Mouse (Mus musculus) cerebellum, postnatal 36 days (tissue): ENCODE measurements at regions not wholly inside any gene's neighbourhood (a gene's known extent, or its start where the extent isn't known, plus 50 kb on each side); places are given as distances from the start of the nearest gene placed in this dataset.
A peak's percentile ranks its signal among the peaks of the same experiment; 100 is the strongest.

Experiments used
- DNase-seq, 2 experiments: peaks; one replicate each; pipeline ENCODE4 v3.0.0; 2021 to 2022; ENCODE audit warnings: mixed read lengths in 2 of 2

GRCm38 (mm10) chr16:15052389-15052923, 146.1 kb downstream of the Efcab1 start:
- no peak for DNase-seq

DNA sequence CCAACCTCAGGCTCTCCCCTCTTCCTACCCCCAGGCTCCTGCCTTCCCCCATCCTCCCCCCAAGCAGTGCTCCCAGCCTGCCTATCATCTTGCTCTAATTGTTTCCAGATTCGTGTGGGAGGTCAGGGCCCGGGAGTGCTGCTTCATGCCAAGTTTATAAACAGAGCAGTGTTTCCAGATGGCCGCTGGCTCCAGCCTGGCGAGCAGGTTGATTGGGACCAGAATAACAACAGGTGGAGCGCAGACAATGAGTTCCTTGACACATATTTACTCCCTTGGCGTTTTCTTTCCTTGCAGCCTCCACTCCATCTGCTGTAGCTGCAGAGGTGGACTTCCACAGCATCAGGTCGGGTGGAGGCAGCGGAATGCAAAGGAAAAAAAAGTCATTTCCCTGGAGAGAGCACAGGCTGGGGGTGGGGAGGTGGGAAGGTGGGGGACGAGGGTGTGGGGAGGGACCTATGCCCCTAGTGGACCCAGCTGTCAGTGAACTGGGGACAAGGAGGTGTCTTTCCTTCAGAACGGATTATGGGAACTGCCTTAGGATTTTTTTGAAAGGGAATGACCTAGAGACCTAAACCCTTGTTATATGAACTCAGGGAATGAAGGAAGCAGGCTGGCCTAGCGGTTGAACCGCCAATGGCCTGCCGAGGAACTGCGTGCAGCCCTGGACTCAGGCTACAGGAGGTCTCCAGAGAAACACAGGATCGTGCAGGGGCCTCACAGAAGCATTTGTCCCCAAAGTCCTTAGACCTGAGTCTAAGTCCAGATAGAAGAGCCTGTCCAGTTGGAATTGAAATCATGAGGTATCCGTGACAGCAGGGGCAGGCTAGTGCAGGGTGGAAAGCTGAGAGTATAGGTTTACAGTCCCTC, 146.8 kb downstream of the Efcab1 start:
- peak; percentile 29 to 56 for DNase-seq

DNA sequence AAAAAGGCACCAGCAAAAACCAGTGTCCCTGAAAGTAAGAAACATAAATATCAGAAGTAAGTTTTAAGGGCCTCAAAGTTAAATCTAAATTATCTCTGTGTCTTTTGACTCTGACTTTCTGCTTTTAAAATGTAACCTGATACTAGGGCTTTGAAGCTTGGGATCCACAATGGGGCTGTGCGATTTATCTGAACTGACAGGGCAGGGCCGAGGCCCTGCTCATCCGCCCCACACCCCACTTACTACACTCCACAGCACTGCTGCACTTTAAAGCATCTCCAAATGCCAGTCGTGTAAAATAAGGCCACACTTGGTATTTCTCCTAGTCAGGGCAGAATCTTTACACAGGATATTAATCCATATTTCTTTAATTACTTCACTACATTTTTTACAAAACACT, 147.4 kb downstream of the Efcab1 start:
- DNase-seq = no peak

GRCm38 (mm10) chr16:15054306-15055001, 148.0 kb downstream of the Efcab1 start:
- DNase-seq = no peak

- no peak for DNase-seq
These were observed 149.3 kb downstream of the Efcab1 start for GRCm38 (mm10) chr16:15055697-15056096.

DNA sequence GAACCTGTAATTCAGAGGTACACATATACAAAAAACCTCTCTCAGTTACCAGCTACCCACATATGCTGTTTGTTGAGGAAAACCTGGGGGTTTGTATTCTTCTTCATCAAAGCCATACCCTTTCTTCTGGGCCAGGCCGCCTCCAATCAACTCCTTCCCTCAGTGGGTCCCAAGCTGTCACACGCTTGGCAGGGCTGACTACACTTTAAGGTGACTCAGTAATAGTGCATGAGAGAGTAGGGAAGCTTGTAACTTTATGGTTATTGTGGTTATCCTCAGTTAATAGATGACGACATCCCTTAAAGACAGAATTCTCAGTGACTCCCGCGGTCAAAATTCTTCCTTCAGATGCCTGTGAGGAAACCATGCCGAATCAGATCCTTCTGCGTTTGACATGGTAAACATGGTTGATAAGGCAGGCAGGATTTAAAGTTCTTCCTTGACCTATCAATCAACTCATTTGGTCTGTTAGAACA, 164.1 kb downstream of the Efcab1 start:
- DNase-seq = no peak

DNA sequence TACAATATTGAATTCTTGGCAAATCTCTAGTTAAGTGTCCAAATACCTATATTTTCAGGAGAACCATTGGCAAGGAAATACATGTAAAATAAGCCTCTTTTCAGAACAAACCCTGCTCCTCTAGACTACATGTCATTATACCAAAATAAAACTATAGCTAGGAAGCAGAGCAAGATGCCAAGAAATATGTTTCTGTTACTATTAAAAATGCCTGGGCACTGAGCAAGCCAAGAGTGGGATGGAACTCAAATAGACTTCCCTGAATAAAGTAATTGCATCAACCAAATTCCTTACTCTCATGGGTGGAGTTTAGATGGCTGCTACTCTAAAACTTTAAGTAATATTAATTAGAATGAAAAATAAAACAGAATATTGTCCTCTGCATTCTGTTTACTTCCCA, 168.0 kb downstream of the Efcab1 start:
- DNase-seq = no peak

GRCm38 (mm10) chr16:15083692-15084091, 177.3 kb downstream of the Efcab1 start:
- DNase-seq = no peak

DNA sequence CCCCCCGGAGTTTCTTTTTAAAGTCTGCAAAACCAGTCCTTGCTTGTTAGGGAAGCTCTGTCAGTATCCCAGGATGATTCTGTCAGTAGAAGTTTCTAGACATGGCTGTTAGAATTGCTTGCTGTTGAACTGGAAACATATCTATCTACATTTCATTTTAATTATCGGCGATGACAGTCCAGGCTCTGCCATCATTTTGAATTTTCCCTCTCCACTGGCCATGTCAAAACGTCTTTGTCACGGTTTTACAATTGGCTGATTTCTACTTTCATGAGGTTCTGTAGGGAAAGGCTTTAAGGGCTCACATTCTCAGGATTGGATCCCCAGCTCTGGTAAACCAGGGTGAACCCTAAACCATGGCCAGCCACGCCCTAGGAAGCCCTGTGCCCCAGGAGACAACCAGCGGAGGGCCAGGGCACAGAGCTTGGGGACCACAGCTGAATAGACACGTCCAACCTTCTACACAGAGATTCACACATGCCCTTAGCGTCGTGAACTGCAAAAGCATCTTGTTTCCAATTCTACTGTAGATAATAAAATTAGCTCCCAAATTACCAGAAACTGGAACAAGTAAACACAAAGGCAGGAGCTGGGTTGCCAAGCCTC, 177.8 kb downstream of the Efcab1 start:
- DNase-seq = no peak

DNA sequence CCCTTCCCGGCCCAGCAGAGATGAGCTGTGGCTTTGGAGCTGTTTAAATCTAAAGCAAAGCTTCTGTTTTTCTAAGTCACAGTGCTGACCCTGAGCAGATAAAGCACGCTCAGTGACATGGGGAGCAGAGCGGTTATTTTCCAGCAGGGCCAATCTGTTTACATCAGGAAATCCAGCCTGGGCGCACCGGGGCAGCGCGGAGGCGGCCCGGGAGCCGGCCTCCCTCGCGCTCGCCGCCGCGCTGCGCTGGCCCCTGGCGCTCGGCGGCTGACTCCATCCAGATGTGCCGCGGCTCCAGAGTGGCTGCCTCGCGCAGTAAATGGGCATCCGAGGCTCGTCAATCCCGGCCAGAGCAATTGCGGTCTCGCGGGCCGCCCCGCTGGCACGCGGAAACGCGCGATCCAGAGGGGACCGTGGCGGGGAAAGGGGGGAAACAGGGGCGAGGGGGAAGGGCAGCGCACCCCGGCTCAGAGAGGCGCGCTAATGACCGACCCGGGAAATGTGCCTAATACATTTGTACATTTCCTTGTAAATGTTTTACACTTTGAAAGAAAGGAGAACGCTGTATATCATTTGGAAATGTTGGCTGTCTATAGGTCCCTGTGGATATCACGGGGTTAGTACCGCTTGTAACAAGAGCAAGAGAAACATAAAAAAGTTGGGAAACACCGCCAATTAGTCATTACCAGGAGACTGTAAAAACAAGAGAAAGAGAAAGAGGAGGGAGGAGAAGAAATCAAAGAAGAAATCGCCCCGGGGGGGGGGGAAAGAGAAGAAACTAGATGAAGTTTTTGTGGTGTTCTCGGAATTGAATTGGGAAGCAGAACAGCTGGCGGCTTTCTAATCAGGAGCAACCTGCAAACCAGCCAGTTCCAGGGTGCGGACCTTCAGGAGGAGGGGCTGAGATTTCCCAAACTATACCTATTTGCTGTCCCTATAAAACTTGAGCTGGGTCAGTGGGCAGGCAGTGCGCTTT, 178.6 kb downstream of the Efcab1 start:
- no peak for DNase-seq

DNA sequence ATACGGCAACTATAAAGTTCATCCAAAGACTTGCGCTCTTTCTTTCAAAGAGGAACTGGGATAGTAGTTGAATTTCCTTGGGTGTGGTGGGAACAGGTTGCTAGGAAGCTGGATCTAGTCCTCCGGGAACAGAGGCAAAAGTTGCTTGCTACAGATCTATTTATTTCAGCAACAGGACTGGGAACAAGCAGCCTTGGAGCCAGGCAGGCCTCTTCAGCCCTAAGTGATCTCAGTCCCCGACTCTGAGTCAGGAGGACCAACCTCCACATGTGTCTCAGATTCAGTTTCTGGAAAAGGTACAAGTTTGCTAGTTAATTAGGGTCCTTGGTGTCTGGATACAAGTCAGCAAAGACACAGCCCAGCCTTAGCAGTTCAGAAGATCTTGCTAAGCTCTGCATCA, 180.2 kb downstream of the Efcab1 start:
- no peak for DNase-seq

DNA sequence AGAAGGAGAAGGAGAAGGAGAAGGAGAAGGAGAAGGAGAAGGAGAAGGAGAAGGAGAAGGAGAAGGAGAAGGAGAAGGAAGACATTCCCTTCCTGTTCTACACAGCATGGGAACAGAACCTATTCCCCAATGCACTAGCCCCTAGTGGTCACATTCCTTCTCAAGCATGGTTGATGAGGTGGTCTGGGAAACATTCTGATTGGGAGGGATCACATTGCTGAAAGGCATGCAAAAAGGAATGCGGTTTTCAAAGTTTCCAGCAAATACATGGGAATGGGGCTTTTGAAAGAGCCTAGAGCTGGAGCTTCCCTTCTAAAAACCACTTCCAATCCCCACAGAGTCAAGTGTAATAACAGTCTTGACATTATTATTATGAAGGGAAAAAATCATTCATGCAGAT, 197.5 kb downstream of the Efcab1 start:
- DNase-seq = no peak

DNA sequence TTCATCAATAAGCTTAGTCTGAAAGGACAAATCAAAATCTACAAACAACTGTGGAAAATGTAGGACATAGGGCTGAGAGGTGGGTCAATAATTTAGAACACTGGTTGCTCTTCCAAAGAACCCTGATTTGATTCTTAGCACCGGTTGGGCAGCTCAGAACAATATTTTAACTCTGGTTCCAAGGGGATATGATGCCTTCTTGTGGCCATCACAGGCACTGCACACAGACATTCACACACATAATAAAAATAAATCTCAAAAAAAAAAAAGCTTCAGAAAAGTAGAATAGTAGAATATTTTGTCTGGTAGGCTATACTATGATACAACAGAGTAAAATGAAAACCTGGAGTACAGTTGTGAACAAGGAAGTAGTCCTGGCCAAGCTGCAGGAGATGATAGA, 200.8 kb downstream of the Efcab1 start:
- DNase-seq = no peak

- no peak for DNase-seq
These were observed 204.1 kb upstream of the Gm21897 start for GRCm38 (mm10) chr16:15113131-15113530.

DNA sequence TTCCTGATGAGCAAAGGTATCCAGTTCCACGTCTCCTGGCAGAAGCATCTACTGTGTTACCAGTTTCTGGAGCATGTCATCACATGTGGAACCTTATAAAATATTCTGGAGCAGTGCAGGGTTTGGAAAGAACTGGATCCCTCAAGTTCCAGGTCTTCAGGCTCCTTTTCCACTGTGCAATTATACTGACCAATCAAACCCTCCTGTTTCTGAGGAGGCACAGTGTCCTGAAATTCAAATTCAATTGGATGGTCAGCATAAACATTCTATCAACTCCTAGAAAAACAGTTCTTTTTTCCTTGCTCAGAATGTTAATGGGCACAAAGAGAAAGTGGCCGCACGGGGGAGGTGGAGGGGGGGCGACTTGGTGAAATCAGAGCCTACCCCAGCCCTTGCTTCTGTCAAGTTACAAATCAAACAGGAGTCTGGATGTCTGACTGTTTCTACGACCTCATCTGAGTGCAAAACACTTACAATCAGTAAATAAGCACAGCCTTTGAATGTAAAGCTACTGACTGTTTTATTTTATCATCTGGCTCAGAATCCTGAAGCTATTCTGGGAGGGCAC, 203.2 kb upstream of the Gm21897 start:
- DNase-seq = no peak

DNA sequence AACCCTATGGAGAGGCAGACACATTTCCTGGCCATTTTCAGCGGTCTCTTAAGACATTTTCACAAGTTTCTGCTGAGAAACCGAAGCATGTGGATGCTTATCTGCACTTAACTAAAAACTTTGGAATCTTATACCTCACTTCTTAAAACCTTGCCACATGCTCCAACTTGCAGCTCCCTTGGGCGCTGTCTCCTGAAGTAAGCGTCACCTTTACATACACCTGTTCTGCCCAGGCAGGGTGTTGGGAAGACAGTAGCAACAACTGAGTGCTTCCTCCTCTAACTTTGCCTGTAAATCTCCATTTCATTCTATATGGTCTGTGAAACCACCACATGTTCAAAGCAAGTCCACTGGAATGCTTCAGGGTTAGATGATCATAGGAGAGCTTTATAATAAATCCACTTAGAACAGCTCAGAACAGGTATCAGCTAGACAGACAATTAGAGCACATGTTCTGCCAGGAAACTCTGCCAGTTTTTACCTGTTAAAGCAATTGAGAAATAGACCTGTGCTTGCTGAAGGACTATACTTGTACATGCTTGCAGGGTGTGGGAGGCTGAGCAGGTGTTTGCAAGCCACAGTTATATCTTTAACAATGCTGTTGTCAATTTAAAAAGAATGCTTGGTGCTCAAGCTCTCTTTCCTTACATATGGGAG, 202.6 kb upstream of the Gm21897 start:
- no peak for DNase-seq

DNA sequence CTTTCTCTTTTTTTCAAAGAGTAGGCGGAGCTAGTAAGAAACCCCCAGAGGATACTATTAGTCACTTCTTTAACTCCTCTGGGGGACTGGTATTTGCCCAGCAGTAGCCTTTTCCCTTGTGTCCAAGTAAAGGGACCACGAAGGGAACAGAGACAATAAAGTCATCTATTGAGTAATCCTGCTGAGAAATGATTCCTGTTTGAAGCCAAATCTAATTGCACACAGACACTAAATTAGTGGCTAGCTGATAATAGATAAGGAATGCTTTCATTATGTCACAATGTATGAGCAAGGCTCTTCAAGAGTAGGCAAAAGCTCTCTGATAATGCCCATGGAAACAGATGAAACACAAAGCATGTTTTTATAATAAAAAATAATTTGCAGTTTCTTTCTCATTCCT, 201.9 kb upstream of the Gm21897 start:
- no peak for DNase-seq

- no peak for DNase-seq
These were observed 197.5 kb upstream of the Gm21897 start for GRCm38 (mm10) chr16:15119799-15120198.

DNA sequence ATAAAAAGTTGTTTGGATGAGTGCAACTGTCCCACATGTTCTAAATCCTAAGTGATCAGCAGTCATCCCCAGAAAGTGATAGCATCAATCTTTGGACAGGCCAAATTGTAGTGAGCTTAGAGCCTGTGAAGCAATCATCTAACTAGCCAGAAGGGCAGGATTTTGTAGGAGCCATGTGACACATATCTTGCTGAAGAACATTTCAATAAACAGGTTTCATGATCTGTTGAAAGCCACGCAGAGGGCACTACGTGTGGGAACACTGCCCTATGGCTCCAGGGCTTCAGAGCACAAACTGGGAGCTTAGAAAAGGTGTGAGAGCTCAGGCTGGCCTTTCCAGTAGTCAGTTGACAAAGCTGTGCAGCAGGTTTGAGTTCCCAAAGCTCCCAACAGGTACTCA, 188.3 kb upstream of the Gm21897 start:
- DNase-seq = no peak

DNA sequence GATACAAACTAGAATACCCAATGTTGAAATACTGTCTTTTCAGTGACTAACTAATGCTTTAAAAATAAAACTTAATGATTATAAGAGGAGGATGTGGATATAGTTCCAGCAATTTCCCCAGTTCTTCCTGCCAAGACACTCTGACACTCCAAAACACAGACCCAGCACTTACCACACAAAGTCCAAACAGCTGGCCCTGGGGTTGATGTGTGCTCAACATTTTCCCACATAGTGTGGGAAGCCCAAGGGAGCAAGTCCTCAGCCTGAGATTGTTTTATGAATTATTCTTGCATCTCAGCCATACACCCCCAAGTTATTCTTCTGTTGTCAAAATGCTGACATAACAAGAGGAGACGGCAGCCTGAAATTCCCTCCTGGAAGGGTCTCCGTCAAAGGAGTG, 187.5 kb upstream of the Gm21897 start:
- no peak for DNase-seq

- no peak for DNase-seq
These were observed 159.4 kb upstream of the Gm21897 start for GRCm38 (mm10) chr16:15157852-15158251.
